Mouse (Mus musculus): Measurements from ENCODE around the gene Proca1.

GRCm38 (mm10) chr11:78174506-78174905 lies 18.7 kb upstream of the Proca1 start:
- TF ChIP-seq CTCF (IDR thresholded peaks at IDR 0.05): no peak
- no peak for TF ChIP-seq EP300 (IDR thresholded peaks at IDR 0.05; ENCODE audit: insufficient read depth, low read depth, low read length)
- no peak for TF ChIP-seq POLR2A (IDR thresholded peaks at IDR 0.05; ENCODE audit: insufficient read depth, low read depth, low read length)
